Mouse (Mus musculus) embryonic facial prominence, embryonic 11.5 days (tissue): ENCODE measurements around the gene Rps6kl1. TPM values are rescaled to one million over a fixed set of nuclear protein-coding genes. Genes with fewer than 3 reads are reported as not detected.

Experiments
- ATAC-seq: fragments of 200-750 bp; cut with Nextera tagmentation; replicated peaks from 2 replicates; pipeline ENCODE4 v1.8.0; 2017; ENCODE audit warnings: low read depth; ENCODE audit not compliant: insufficient number of reproducible peaks, low FRiP score, low TSS enrichment
- DNase-seq: peaks from one replicate; pipeline ENCODE4 v3.0.0-alpha.2; 2015; ENCODE audit warnings: low spot score
- H3K27ac ChIP-seq: fragments of 300-500 bp; sonication (generic); replicated peaks from 2 replicates; pipeline ENCODE4 v1.5.1; 2014; ENCODE audit warnings: mild to moderate bottlenecking, low read depth, low read length, control low read depth
- H3K27me3 ChIP-seq: fragments of 300-500 bp; sonication (generic); 2 replicates; pipeline ENCODE4 v1.6.1; 2014; ENCODE audit warnings: mild to moderate bottlenecking, low read length, moderate library complexity, mixed read lengths; ENCODE audit not compliant: control insufficient read depth, insufficient read depth
- H3K36me3 ChIP-seq: fragments of 300-500 bp; sonication (generic); replicated peaks from 2 replicates; pipeline ENCODE4 v1.6.1; 2014; ENCODE audit warnings: low read depth, mild to moderate bottlenecking, low read length, moderate library complexity, mixed read lengths; ENCODE audit not compliant: control insufficient read depth, insufficient read depth
- H3K4me1 ChIP-seq: fragments of 300-500 bp; sonication (generic); 2 replicates; pipeline ENCODE4 v1.6.1; 2014; ENCODE audit warnings: low read length, mixed read lengths; ENCODE audit not compliant: control insufficient read depth, insufficient read depth
- H3K4me2 ChIP-seq: fragments of 300-500 bp; sonication (generic); 2 replicates; pipeline ENCODE4 v1.6.1; 2014; ENCODE audit warnings: low read depth, mild to moderate bottlenecking, control low read depth, low read length, moderate library complexity
- H3K4me3 ChIP-seq: fragments of 300-500 bp; sonication (generic); 2 replicates; pipeline ENCODE4 v1.5.1; 2014; ENCODE audit warnings: low read depth, low read length, control low read depth
- H3K9ac ChIP-seq: fragments of 300-500 bp; sonication (generic); replicated peaks from 2 replicates; pipeline ENCODE4 v1.6.1; 2014; ENCODE audit warnings: mild to moderate bottlenecking, control low read depth, low read length
- H3K9me3 ChIP-seq: fragments of 300-500 bp; sonication (generic); replicated peaks from 2 replicates; pipeline ENCODE4 v1.6.1; 2016; ENCODE audit warnings: mild to moderate bottlenecking, low read length, inconsistent platforms, mixed read lengths; ENCODE audit not compliant: control insufficient read depth
- WGBS: fragments of 180-500 bp; shearing (Covaris S2); extraction: QIAGEN DNeasy Blood & Tissue Kit; methylation state at CpG from one replicate; pipeline ENCODE4 v1.1.7; 2014; 5-methylcytosine and 5-hydroxymethylcytosine counted together
- polyA plus RNA-seq: library from polyadenylated mRNA; unstranded; fragments of >200 nt; fragmentation: Nextera tagmentation; extraction: Ambion mirVana; gene quantifications from 2 replicates; pipeline ENCODE4 v1.2.1, GENCODE M21; 2014

The Rps6kl1 gene
- polyA plus RNA-seq, 1 experiment from 2014 or later, result 1.3 TPM

DNA sequence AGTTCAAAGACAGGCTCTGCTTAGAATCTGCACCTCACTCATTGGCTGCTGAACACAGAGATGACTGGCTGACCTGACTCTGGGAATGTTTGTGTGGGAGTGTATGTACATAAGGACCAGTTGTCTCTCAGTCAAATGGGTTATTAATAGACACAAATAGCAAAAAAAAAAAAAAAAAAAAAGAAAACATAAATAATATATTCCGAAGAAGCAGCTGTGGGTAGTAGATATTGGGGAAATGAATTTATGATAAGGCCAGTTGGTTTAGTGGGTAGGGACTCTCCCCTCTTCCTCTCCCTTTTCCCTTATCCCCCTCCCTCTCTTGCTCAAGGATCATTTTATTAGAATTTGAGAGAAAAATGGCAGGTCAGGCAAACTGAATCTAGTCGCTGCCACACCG lies 37.1 kb downstream of the Rps6kl1 start:
- ATAC-seq, result no peak
- Histone ChIP-seq H3K9ac (no peak overlapping the region), H3K27me3 (no peaks in the 10 kb centered on the region), H3K27ac (no peak overlapping the region), H3K4me3 (no peak overlapping the region), H3K36me3 (peaks cover 3% of the 10 kb centered on the region; the same call in 1 of the 2 replicates), H3K4me2 (no peak overlapping the region), H3K4me1 (peaks cover 3% of the 10 kb centered on the region), H3K9me3 (no peaks in the 10 kb centered on the region)
- WGBS, result 98% methylated on average over 3 of the region's 3 CpGs
- DNase-seq, result no peak

DNA sequence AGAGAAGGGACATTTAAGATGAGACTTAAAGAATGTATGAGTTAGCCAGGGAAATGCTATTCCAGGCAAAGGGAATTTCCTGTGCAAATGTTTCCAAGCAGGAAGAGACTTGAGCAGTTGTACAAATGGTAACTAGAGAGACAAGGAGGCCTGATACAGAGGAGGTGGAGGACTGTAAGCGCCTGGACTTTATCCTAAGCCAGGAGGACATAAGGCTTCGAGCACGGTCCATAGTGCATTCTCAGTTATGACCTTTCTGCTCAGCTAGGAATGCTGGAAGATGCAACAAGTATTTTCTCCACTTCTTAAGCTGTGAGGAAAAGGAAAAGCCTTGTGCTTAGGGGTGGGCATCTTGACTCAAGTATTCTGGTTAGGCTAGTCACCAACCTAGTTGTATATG lies 37.7 kb downstream of the Rps6kl1 start:
- ATAC-seq (no peak), DNase-seq (no peak)
- Histone ChIP-seq H3K9me3 (no peaks in the 10 kb centered on the region), H3K4me3 (no peak overlapping the region), H3K9ac (no peak overlapping the region), H3K4me2 (no peak overlapping the region), H3K4me1 (peaks cover 3% of the 10 kb centered on the region), H3K27ac (no peak overlapping the region), H3K27me3 (no peaks in the 10 kb centered on the region), H3K36me3 (peaks cover 3% of the 10 kb centered on the region; the same call in 1 of the 2 replicates)
- WGBS, result 90% methylated on average over 3 of the region's 3 CpGs

DNA sequence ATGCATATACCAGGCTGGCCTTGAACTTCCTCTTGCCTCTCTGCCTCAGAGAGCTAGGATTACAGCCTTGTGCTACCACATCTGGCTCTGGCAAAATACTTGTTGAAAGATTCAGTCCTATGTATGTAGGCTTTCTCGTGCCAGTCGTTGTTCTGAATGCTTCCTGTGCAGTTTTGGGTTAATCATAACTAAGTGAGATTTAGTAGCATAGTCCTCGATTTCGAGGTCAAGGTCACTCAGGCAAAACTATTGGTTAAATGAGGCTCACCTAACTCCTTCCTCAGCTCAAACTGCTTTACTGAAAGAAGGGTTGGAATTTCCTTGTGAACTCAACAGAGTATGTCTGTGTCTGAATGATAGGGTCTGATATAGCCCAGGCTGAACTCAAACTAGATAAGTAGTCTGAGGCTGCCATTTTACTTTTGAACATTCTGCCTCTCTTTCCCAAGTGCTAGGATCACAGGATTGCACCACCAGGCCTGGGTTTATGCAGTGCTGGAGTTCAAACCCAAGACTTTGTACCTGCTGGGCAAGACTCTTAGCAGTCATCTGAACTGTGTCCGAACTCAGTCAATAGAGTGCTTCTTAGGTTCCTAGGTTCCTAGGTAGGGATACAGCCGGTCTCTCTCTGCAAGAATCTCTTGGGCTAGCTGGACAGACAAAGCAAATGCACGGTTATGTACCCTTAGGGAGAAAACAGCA lies 38.4 kb downstream of the Rps6kl1 start:
- H3K4me2 ChIP-seq, result no peak overlapping the region
- H3K4me3 ChIP-seq, result no peak overlapping the region
- WGBS, result 88% methylated on average over 7 of the region's 7 CpGs

GRCm38 (mm10) chr12:85110698-85111592 lies 40.1 kb downstream of the Rps6kl1 start, which contains the start of the genes Prox2 and Dlst:
TSS of gene Prox2 (minus strand) at chr12:85110759.
TSS of gene Dlst (plus strand) at chr12:85110833.
- Histone ChIP-seq H3K4me1 (peaks cover 3% of the 10 kb centered on the region), H3K36me3 (peaks cover 3% of the 10 kb centered on the region; the same call in 1 of the 2 replicates), H3K9me3 (no peaks in the 10 kb centered on the region), H3K27me3 (no peaks in the 10 kb centered on the region), H3K27ac (peak within 1 kb of the TSS; percentile 72), H3K4me2 (peak within 1 kb of the TSS; percentile 84), H3K4me3 (peak within 1 kb of the TSS; percentile 100), H3K9ac (peak within 1 kb of the TSS; percentile 97)
- peak; percentile 90 for ATAC-seq
- under 1% methylated on average over 83 of the region's 83 CpGs for WGBS
- peak; percentile 88 for DNase-seq

More for the DNA sequence above, 38.4 kb downstream of the Rps6kl1 start:
- DNase-seq (no peak), ATAC-seq (no peak)
- Histone ChIP-seq H3K9ac (no peak overlapping the region), H3K4me1 (peaks cover 3% of the 10 kb centered on the region), H3K27me3 (no peaks in the 10 kb centered on the region), H3K9me3 (no peaks in the 10 kb centered on the region), H3K27ac (no peak overlapping the region), H3K36me3 (peaks cover 3% of the 10 kb centered on the region; the same call in 1 of the 2 replicates)

GRCm38 (mm10) chr12:85110011-85110697 lies 40.9 kb downstream of the Rps6kl1 start:
- peak; percentile 33 for DNase-seq
- peaks cover 3% of the 10 kb centered on the region; the same call in 1 of the 2 replicates for H3K36me3 ChIP-seq
- H3K4me3 ChIP-seq, result peak overlapping the region; percentile 100
- WGBS, result 16% methylated on average over 18 of the region's 18 CpGs
- peak; percentile 49; the same call in 1 of the 2 replicates for ATAC-seq
- no peaks in the 10 kb centered on the region for H3K27me3 ChIP-seq
- peak overlapping the region; percentile 97 for H3K9ac ChIP-seq
- H3K9me3 ChIP-seq, result no peaks in the 10 kb centered on the region
- H3K4me1 ChIP-seq, result peaks cover 3% of the 10 kb centered on the region
- peak overlapping the region; percentile 84 for H3K4me2 ChIP-seq
- H3K27ac ChIP-seq, result peak overlapping the region; percentile 72

- no peak for ATAC-seq
- Histone ChIP-seq H3K9ac (no peak overlapping the region), H3K27me3 (no peaks in the 10 kb centered on the region), H3K4me1 (peaks cover 3% of the 10 kb centered on the region), H3K36me3 (no peaks in the 10 kb centered on the region), H3K9me3 (no peaks in the 10 kb centered on the region), H3K4me3 (no peak overlapping the region), H3K4me2 (no peak overlapping the region), H3K27ac (no peak overlapping the region)
- DNase-seq, result no peak
- 42% methylated on average over 4 of the region's 4 CpGs for whole genome bisulfite sequencing
These were observed 41.6 kb downstream of the Rps6kl1 start for GRCm38 (mm10) chr12:85109426-85109825.

GRCm38 (mm10) chr12:85108643-85109042 lies 42.4 kb downstream of the Rps6kl1 start:
- WGBS, result 68% methylated on average over 3 of the region's 3 CpGs
- H3K4me1 ChIP-seq, result peaks cover 3% of the 10 kb centered on the region
- no peak overlapping the region for H3K4me2 ChIP-seq
- no peaks in the 10 kb centered on the region for H3K36me3 ChIP-seq
- no peak for DNase-seq
- no peak overlapping the region for H3K4me3 ChIP-seq
- no peak overlapping the region for H3K9ac ChIP-seq
- no peaks in the 10 kb centered on the region for H3K27me3 ChIP-seq
- H3K9me3 ChIP-seq, result no peaks in the 10 kb centered on the region
- ATAC-seq, result no peak
- H3K27ac ChIP-seq, result no peak overlapping the region
